Mouse (Mus musculus) MN1 (cell line): ENCODE measurements around the gene Hmga1.

Experiments used
- DNase-seq: peaks from one replicate; pipeline ENCODE4 v3.0.0-alpha.2; 2016; ENCODE audit warnings: low spot score

Gene Hmga1

GRCm38 (mm10) chr17:27556315-27557011 lies at the start of gene Hmga1:
Gene Hmga1 (plus strand): TSS chr17:27556497.
- DNase-seq, result peak; percentile 96

GRCm38 (mm10) chr17:27506871-27507590 lies 49.3 kb upstream of the Hmga1 start:
- no peak for DNase-seq

- DNase-seq, result no peak
Observed at GRCm38 (mm10) chr17:27507591-27507945, 48.7 kb upstream of the Hmga1 start.

GRCm38 (mm10) chr17:27508002-27508401 lies 48.3 kb upstream of the Hmga1 start:
- DNase-seq, result no peak

- DNase-seq, result no peak
Observed at GRCm38 (mm10) chr17:27508513-27508912, 47.8 kb upstream of the Hmga1 start.

GRCm38 (mm10) chr17:27509056-27509455 lies 47.2 kb upstream of the Hmga1 start:
- DNase-seq, result no peak

GRCm38 (mm10) chr17:27510258-27511124 lies 45.8 kb upstream of the Hmga1 start:
- no peak for DNase-seq

DNA sequence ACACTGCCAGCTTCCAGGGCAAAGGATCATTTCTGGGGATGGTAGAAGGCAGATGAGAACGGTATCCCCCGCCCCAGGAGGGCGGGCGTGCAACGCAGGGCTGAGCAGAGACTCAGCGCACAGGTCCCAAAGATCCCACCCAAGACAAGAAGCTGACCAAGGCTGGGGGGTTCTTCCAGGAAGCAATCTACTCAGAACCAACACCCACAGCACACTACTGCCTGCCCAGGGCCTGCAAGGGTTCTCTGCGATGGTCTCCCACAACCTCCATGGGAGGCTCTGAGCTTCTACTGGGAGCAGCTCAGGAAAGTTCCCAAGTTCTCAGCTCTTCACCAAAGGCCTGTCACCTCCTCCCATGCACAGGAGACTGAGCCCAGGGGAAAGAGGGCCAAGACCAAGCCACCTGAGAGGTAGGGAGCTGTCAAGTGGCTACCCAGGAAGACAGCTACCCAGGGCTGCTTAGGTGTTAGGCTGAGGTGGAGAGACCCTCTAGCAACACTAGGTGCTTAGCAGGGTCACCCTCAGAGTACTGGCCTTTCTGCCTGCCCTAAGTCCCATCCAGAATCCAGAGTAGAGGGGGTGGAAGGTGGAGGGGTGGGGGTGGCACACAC lies 45.1 kb upstream of the Hmga1 start:
- DNase-seq, result no peak

GRCm38 (mm10) chr17:27511865-27512618 lies 44.3 kb upstream of the Hmga1 start:
- DNase-seq, result no peak

DNA sequence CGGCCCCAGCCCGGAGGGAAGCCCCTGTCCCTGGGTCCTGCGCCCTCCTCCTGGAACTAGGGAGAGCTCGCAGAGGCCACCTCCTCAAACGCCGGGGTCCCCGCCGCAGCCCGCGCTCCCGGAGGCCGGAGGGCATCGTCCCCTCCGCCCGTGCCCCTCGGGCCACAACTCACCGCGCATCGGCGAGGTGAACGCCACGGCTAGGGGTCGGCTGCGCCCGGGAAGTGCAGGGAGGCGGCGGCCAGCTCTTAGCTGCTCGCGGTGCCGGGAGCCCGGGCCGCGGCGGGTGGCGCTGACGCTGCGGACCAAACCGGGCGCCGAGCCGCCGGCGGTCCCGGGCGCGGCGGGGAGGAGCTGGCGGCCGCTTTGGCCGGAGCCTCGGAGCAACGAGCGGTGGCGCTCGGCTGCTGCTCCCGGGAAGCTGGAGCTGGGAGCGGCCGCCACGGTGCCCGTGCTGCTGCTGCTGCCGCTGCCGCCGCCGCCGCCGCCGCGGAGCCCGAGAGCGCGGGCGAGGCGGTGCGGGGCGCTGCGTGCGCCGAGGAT lies 43.6 kb upstream of the Hmga1 start:
- DNase-seq, result no peak

DNA sequence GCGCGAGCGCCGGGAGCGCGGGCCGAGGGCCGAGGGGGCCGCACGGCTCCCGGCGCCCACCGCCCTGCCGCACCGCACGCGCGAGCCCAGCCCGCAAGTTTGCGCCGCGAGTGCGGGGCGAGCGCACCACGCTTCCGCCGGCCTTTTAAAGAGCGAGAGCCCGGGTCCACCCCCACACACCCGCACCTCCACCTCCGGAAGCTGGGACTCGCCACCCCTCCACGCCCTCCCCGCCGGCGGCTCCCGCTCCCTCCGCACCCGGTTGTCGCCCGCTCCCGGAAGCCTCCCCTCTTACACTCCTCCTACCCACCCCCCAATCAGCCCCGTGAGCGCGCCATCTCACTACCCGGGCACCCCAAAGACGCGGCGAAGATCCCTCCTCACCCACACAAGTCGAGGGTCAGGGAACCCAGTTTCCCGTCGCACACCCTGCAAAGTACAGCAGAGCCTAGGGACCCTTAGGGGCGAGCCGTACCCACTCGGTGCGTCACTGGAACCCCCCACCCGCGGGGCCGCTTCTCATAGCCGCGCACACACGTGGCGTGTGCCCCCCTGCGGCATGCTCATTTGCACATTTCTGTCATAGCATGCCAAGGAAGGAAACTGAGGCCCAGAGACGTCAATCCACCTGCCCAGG lies 42.9 kb upstream of the Hmga1 start:
- DNase-seq, result no peak

DNA sequence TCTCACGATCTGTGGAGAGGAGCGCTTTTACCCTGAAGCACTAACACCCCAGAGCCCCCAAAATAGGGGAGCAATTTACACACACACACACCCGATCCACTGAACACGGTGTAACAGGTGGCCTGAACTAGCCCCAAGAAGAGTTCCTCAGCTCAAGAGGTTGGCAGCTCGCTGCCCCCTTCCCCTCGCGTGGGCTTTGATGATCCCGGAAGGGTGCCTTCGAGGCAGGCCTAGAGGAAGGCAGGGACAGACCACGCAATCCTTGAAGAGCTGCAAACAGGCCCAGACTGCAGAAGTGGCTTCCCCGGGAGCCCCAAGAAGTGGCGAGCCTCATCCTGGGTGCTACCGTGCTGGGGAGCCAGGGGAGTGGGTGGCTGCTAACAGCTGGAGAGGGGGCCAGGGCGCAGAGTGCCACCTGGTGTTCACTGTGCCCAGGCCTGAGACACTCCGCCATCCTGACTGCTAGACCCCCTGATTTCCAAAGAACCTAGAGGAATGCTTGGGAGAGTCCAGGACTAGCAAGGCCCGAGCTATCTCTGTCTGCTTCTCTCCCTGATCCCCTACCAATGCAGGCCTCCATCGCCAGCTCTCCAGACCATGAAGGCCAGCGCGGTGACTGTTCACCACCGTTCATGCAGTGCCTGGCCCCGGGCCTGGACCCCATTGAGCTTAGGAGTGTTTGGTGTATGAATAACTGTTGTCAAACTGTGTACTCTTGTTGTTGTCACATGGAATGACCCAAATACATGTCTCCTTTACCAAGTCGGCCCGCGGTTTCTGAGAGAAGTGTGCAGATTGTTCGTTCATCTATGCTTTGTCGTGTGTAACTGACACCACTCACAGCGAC lies 42.2 kb upstream of the Hmga1 start:
- DNase-seq, result no peak

- peak; percentile 45 for DNase-seq
Observed at GRCm38 (mm10) chr17:27518296-27518695, 38.0 kb upstream of the Hmga1 start.

- no peak for DNase-seq
Observed at GRCm38 (mm10) chr17:27518700-27519595, 37.3 kb upstream of the Hmga1 start.

GRCm38 (mm10) chr17:27520557-27520956 lies 35.7 kb upstream of the Hmga1 start:
- peak; percentile 74 for DNase-seq

DNA sequence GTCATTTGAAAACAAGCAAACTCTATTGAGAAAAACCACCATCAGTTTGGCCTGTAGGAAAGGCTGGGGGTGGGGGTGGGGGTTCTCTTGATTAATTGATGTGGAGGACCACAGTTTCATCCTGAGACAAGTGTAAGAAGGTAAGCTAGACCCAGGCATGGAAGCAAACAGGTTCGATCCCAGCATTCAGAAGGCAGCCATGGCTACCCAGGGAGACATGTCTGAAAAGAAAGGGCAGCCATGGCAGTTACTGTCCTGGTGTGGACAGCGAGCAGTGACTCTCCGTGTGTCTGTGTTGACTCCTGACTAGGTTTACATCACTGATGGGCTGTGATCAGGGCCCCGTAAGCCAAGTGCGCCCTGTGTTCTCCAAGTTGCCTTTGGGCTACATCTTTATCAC lies 35.0 kb upstream of the Hmga1 start, which contains the start of gene Grm4:
Gene Grm4, minus strand, starts transcription at position 101 of the 400 bp plus-strand sequence.
- no peak for DNase-seq

GRCm38 (mm10) chr17:27523121-27523520 lies 33.2 kb upstream of the Hmga1 start:
- no peak for DNase-seq

DNA sequence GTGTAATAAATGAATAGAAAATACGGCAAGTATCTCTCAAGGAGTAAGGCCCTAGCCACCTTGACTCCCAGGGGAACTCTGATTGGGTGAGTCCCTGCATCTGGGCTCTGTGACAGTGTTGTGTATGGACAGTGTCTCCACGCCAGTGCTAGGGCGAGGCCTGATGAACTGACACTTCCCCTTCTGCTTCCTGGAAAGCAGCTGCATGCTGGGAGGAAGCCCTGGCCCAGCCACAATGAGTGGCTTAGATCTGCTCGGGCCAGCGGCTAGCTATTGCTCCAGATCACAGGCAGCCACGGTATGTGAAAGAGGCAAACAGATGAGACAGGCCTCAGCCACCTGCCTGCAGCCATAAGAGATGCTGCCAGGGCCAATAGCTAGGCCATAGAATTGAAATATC lies 29.1 kb upstream of the Hmga1 start:
- DNase-seq, result no peak

DNA sequence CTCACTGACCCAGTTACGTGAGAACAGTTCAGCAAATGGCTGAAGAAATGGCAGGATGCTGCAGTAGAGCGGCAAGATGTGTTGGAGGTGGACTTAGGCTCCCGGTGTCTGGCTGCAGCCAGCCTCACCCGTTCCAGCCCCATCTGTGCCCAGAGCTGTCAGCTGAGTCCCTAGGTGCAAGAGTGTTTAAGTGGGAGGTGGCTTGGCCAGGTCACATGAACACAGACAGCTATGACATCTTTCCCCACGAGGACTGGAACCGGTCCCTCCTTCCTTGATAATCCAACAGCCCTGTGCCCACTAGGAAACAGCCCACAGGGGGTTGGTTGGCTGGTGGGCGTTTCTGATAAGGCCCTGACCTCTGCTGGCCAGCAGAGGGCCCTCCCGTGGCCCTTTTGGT lies 28.3 kb upstream of the Hmga1 start:
- no peak for DNase-seq
